Mouse (Mus musculus) heart, embryonic 11.5 days (tissue): ENCODE data around the gene Plvap. TPM values are rescaled to one million over a fixed set of nuclear protein-coding genes. Genes with fewer than 3 reads are reported as not detected.

Experiments used
- ATAC-seq: fragments of 200-750 bp; cut with Nextera tagmentation; replicated peaks from 2 replicates; pipeline ENCODE4 v1.8.0; 2017; ENCODE audit warnings: moderate library complexity; ENCODE audit not compliant: insufficient number of reproducible peaks, low FRiP score, low TSS enrichment
- H3K27ac ChIP-seq: fragments of 300-500 bp; sonication (generic); 2 replicates; pipeline ENCODE4 v1.5.1; 2014; ENCODE audit warnings: mild to moderate bottlenecking, low read depth, low read length
- H3K27me3 ChIP-seq: fragments of 300-500 bp; sonication (generic); 2 replicates; pipeline ENCODE4 v1.6.1; 2014; ENCODE audit warnings: mild to moderate bottlenecking, low read length, mixed read lengths; ENCODE audit not compliant: control insufficient read depth, insufficient read depth
- H3K36me3 ChIP-seq: fragments of 300-500 bp; sonication (generic); 2 replicates; pipeline ENCODE4 v1.6.1; 2014; ENCODE audit warnings: mild to moderate bottlenecking, low read length, moderate library complexity, mixed read lengths; ENCODE audit not compliant: control insufficient read depth, insufficient read depth
- H3K4me1 ChIP-seq: fragments of 300-500 bp; sonication (generic); 2 replicates; pipeline ENCODE4 v1.6.1; 2014; ENCODE audit warnings: low read length; ENCODE audit not compliant: control insufficient read depth, insufficient read depth
- H3K4me2 ChIP-seq: fragments of 300-500 bp; sonication (generic); 2 replicates; pipeline ENCODE4 v1.6.1; 2014; ENCODE audit warnings: mild to moderate bottlenecking, moderate library complexity
- H3K4me3 ChIP-seq: fragments of 300-500 bp; sonication (generic); 2 replicates; pipeline ENCODE4 v1.5.1; 2014; ENCODE audit warnings: low read depth, low read length
- H3K9ac ChIP-seq: fragments of 300-500 bp; sonication (generic); 2 replicates; pipeline ENCODE4 v1.6.1; 2014; ENCODE audit warnings: mild to moderate bottlenecking, low read depth, low read length, moderate library complexity
- H3K9me3 ChIP-seq: fragments of 300-500 bp; sonication (generic); replicated peaks from 2 replicates; pipeline ENCODE4 v1.6.1; 2016; ENCODE audit warnings: low read length; ENCODE audit not compliant: control insufficient read depth
- WGBS: fragments of 180-500 bp; shearing (Covaris S2); extraction: QIAGEN DNeasy Blood & Tissue Kit; methylation state at CpG from one replicate; pipeline ENCODE4 v1.1.7; 2014; ENCODE audit not compliant: insufficient replicate concordance; 5-methylcytosine and 5-hydroxymethylcytosine counted together
- polyA plus RNA-seq: library from polyadenylated mRNA; unstranded; fragments of >200 nt; fragmentation: Nextera tagmentation; extraction: Ambion mirVana; gene quantifications from 2 replicates; pipeline ENCODE4 v1.2.1, GENCODE M21; 2014

Plvap gene
- polyA plus RNA-seq, 1 experiment from 2014 or later = 148 TPM

DNA sequence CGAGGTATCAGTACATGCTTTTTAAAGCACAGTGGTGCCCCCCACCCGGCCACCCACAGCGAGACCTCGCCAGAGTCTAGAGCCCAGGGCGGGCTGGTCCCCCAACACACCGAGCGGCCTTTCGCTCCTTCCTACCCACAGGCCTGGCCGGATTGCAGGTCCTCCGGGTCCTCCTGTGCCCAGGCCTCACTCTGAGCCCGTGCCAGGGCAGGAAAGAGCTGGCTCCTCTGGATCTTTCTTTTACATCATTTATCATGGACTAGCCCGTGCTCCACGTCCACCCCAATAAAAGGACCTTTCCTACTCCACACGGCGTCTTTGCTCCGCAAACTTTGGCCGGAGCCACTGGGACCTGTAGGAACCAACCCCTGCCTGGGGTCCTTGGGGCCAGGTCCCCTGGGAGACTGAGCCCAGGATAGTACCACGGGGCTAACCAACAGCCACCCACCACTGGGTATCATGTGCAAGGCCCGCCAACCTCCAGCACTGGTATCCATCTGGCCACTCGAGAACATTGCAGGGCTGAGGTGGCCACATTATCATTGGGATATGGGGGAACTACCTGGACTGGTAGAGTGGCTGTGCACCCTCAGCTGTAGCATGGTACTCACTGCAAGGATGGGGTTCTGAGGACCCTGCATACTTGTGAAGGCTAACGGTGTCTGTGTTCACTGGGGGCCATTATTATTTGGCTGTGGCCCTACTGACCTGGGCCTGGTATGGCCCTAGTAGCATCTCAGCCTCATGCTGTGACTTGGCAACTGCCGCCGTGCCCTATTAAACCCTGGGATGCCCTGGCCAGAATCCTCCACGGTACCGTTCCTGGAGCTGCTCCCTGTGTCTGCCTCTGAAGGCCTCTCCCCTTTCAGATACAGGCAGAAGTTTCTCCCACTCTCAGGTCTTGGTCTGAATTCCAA lies 36.5 kb downstream of the Plvap start:
- H3K27ac ChIP-seq = no peak overlapping the region
- H3K9ac ChIP-seq = no peak overlapping the region
- WGBS = 88% methylated on average over 25 of the region's 25 CpGs
- no peak for ATAC-seq
- H3K9me3 ChIP-seq = no peaks in the 10 kb centered on the region
- H3K36me3 ChIP-seq = peaks cover 15% of the 10 kb centered on the region
- H3K4me1 ChIP-seq = peaks cover 11% of the 10 kb centered on the region
- peaks cover 14% of the 10 kb centered on the region for H3K27me3 ChIP-seq
- peak overlapping the region; percentile 88; the same call in 1 of the 2 replicates for H3K4me2 ChIP-seq
- H3K4me3 ChIP-seq = no peak overlapping the region

DNA sequence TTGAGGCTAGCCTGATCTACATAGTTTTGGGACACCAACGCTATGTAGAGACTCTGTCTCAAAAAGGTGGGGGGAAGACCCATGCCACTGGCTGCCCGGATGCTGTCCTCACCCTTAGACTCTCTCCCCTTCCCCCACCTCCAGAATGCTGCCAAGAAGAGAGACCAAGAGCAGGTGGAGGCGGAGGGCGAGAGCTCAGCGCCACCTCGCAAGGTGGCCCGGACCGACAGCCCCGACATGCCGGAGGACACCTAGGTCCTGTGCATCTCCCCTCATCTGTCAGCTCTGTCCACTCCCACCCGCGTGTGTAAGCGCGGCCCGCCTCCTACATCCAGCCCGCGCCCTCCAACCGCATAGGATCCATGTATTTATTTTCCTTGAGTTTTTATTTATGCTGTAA lies 37.2 kb downstream of the Plvap start:
- peaks cover 15% of the 10 kb centered on the region for H3K4me1 ChIP-seq
- H3K4me3 ChIP-seq = no peak overlapping the region
- H3K9me3 ChIP-seq = no peaks in the 10 kb centered on the region
- peaks cover 14% of the 10 kb centered on the region for H3K27me3 ChIP-seq
- no peak overlapping the region for H3K27ac ChIP-seq
- H3K9ac ChIP-seq = no peak overlapping the region
- H3K36me3 ChIP-seq = peaks cover 15% of the 10 kb centered on the region
- no peak overlapping the region for H3K4me2 ChIP-seq
- 92% methylated on average over 18 of the region's 18 CpGs for WGBS
- ATAC-seq = no peak

DNA sequence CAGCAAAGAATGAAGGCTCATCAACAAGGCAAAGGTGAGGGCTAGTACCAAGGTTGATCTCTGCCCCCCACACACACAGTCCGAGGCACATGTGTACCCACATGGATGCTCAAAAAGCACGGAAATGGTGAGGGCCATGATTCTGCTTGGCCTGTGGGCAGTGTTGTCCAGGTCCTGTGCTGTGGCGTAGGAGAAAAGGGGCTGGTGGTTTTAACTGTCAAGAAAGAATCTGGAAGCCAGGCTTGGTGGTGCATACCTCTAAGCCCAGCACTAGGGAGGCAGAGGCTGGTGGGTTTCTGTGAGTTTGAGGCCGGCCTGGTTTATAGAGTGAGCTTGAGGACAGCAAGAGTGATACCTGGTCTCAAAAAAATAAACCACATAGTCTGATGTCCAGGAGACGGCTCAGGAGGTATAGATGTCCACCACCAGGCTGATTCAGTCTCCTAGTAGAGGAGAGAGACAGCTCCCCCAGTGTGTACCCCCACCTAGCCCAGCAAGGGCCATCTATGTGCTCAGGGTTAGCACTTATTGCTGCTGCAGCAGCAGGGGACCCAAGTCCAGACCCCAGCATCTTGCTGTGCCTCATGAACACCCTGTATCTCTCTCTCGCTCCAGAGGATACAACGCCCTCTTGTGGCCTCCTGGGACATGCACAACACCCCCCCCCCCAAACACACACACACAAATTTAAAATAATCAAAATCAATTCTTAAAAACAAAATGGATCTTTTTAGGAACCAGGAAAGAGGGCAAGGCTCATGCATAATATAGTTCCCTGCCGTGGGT lies 38.8 kb downstream of the Plvap start:
- Histone ChIP-seq H3K4me2 (no peak overlapping the region), H3K9ac (no peak overlapping the region), H3K36me3 (peaks cover 15% of the 10 kb centered on the region), H3K27ac (no peak overlapping the region), H3K27me3 (peaks cover 4% of the 10 kb centered on the region; the same call in 1 of the 2 replicates), H3K4me1 (peaks cover 15% of the 10 kb centered on the region), H3K4me3 (no peak overlapping the region), H3K9me3 (no peaks in the 10 kb centered on the region)
- WGBS = 84% methylated on average over 8 of the region's 8 CpGs
- ATAC-seq = no peak

DNA sequence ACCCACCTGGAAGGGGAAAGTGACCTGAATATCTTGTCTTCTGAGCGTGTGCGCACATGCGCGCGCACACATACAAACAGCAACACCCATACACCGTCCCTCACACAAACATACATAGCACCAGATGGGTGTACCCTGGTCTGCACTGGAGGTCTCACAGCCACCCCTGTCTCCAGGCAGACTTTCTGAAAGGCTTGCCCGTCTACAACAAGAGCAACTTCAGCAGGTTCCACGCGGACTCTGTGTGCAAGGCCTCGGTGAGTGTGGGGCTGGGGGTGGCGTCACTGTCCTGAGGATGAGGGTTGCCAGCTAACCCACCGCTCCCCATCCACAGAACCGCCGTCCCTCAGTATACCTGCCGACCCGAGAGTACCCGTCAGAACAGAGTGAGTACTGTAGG lies 39.7 kb downstream of the Plvap start:
- peaks cover 14% of the 10 kb centered on the region for H3K4me1 ChIP-seq
- no peaks in the 10 kb centered on the region for H3K9me3 ChIP-seq
- H3K4me3 ChIP-seq = no peak overlapping the region
- no peak overlapping the region for H3K27ac ChIP-seq
- WGBS = 93% methylated on average over 17 of the region's 17 CpGs
- H3K36me3 ChIP-seq = peaks cover 15% of the 10 kb centered on the region
- no peak overlapping the region for H3K9ac ChIP-seq
- H3K27me3 ChIP-seq = no peaks in the 10 kb centered on the region
- H3K4me2 ChIP-seq = no peak overlapping the region
- ATAC-seq = no peak

DNA sequence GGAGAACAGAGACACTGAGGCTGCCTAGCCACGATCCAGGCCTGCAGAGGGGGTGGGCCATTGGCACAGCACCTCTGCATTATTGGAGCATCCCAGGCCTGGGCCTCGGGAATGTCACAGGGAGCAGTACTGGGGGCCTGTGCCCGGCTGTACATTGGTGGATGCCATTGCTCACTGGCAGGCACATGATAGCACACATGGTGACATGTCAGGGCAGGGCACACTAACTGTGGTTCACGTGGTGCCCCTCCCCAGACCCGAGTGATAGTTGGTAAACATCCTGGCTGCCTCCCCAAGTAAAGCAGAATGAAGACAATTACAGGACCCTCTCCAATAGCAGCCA lies 40.7 kb downstream of the Plvap start:
- no peak for ATAC-seq
- Histone ChIP-seq H3K9me3 (no peaks in the 10 kb centered on the region), H3K4me1 (peaks cover 13% of the 10 kb centered on the region), H3K4me3 (no peak overlapping the region), H3K27ac (no peak overlapping the region), H3K36me3 (peaks cover 15% of the 10 kb centered on the region), H3K9ac (no peak overlapping the region), H3K27me3 (no peaks in the 10 kb centered on the region), H3K4me2 (no peak overlapping the region; the same call in 1 of the 2 replicates)
- WGBS = 80% methylated on average over 5 of the region's 5 CpGs

DNA sequence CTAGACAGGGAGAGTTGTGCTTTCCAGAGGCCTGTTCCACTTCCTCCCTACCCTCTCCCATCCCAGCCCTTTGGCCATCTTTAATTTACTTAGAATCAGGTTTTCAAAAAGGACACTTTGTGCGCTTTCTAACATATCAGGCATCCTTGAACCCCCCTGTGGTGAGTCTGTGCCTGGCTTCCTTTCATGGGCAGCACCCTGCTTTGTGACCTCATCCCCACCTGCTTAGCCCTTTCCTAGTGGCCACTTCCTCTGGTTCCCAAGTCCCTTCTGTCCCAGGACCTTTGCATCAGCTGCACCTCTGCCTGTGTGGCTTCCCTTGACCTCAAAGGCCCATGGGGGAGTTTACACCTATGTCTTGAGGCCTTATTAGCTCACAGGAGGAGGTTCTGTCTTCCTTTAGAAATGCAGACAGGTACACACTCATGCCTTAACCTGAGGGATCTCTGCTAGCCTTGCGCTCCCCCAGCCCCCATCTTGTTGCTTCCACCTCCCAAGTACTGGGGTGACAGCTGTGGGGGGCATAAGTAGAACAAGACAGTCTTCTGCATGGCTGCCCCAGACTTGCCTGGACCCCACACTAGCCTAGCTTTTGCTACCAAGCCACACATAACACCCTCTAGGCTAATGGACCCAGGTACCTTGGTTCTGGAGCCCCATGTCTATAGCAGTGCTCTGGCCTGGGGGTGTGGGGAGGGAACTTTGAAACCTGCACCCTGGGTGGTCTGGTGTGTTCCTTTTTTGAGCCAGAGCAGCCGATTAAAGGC lies 41.2 kb downstream of the Plvap start:
- WGBS = 86% methylated on average over 3 of the region's 3 CpGs
- peaks cover 15% of the 10 kb centered on the region for H3K36me3 ChIP-seq
- H3K9ac ChIP-seq = peak overlapping the region; percentile 76
- peak overlapping the region; percentile 80 for H3K4me2 ChIP-seq
- no peak for ATAC-seq
- H3K4me3 ChIP-seq = peak overlapping the region; percentile 59
- peaks cover 13% of the 10 kb centered on the region for H3K4me1 ChIP-seq
- H3K27ac ChIP-seq = no peak overlapping the region
- no peaks in the 10 kb centered on the region for H3K9me3 ChIP-seq
- H3K27me3 ChIP-seq = no peaks in the 10 kb centered on the region

DNA sequence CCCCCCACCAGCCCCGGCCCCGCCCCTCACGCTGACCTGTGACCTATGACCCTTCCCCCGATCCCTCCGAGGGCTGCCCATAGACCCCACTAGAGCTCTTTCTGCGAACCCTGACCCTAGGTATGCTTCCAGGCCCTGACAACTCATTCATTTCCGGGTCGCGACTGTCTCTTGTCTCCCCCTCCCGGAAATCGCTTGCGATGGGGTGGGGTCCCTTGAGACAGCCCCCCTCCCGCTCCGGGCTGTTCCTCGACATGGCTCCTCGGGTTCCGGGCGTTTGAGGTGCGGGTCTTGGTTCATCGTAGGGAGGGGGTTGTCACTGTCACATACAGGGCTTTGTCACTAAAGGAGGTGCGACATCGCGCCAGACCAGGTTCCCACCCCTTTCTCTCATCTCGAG lies 42.1 kb downstream of the Plvap start:
- Histone ChIP-seq H3K9ac (peak overlapping the region; percentile 76), H3K4me2 (peak overlapping the region; percentile 80), H3K4me3 (peak overlapping the region; percentile 59), H3K27me3 (no peaks in the 10 kb centered on the region), H3K27ac (0 out of 2 replicates have a peak overlapping the region, but pooled peaks have one; percentile 10), H3K36me3 (peaks cover 15% of the 10 kb centered on the region), H3K9me3 (no peaks in the 10 kb centered on the region), H3K4me1 (peaks cover 13% of the 10 kb centered on the region)
- under 1% methylated on average over 24 of the region's 24 CpGs for WGBS
- 0 out of 2 replicates have a peak, but pooled peaks have one; percentile 1 for ATAC-seq

DNA sequence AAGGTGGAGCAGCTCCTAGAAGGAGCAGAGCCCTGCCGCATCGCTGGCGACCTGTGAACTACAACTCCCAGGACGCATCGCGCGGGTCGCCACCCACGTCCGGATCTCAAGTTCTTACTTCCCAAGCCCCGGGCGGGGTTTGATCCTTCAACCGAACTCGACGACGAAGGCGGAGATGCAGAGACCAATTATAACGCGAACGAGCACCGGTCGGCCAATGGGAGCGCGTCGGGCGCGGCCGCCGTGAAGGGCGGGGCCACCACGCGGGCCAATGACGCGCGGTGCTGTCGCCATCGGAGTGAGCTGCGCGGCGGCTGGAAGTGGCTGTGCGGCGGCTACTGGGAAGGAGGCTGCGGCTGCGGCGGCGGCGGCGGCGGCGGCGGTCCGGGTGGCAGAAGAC lies 42.6 kb downstream of the Plvap start, which contains the start of gene Dda1:
TSS of gene Dda1 (plus strand) at position 284 of the 400 bp plus-strand sequence.
- H3K27me3 ChIP-seq = no peaks in the 10 kb centered on the region
- H3K4me3 ChIP-seq = peak within 1 kb of the TSS; percentile 59
- 0 out of 2 replicates have a peak within 1 kb of the TSS, but pooled peaks have one; percentile 10 for H3K27ac ChIP-seq
- peaks cover 15% of the 10 kb centered on the region for H3K36me3 ChIP-seq
- H3K9me3 ChIP-seq = no peaks in the 10 kb centered on the region
- under 1% methylated on average over 41 of the region's 52 CpGs for WGBS
- ATAC-seq = peak; percentile 88
- peak within 1 kb of the TSS; percentile 76 for H3K9ac ChIP-seq
- H3K4me2 ChIP-seq = peak within 1 kb of the TSS; percentile 80
- peaks cover 18% of the 10 kb centered on the region for H3K4me1 ChIP-seq
